Mouse (Mus musculus) hindlimb bud, embryonic 11.5 days (tissue): ENCODE data around the gene Rabl6.
A peak's percentile ranks its signal among the peaks of the same experiment; 100 is the strongest.

Experiments used
- DNase-seq: peaks from one replicate; pipeline ENCODE4 v3.0.0-alpha.2; 2012; ENCODE audit warnings: low read depth, low spot score; ENCODE audit errors: extremely low spot score

The Rabl6 gene

DNA sequence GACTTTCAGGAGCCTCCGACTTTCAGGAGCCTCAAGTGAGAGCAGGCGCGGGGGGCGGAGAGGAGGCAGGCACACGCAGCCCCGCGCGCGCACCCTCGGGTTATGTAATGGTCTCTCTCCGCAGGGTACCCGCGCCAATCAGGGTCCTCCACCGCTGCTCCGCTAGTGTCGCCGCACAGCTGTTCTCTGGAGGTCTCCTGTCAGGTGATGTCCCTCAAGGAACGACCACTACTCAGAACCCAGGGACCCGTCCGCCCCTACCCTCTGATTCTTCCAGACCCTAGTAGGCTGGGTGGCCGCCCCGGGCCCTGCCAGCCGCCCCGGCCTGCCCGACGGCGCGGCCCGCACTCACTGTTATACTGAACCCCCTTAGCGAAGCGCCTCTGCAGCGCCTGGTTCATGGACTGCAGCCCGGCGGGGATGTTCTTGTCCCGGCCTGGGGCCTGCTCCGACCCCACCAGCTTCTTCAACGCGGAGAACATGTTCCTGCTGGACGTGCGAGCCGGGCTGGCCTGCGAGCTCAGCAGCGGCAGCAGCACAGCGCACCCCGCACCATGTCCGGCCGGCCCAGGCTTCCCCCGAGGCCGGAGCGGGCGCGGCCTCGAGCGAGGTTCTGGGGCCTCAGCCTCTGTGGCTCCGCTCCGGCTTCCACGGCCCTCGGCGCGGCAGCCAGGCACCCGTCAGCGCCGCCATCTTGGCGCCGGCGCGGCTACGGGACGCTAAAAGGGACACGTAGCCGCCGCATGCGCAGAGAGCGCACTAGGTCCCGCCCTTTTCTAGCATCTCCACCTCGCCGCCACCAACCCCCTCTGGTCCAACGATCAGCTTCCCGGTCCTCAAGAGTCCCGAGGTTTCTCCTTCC lies at the start of gene Rabl6:
Rabl6 (minus strand) TSS at position 761 of the 862 bp plus-strand sequence.
- DNase-seq: peak; percentile 64

DNA sequence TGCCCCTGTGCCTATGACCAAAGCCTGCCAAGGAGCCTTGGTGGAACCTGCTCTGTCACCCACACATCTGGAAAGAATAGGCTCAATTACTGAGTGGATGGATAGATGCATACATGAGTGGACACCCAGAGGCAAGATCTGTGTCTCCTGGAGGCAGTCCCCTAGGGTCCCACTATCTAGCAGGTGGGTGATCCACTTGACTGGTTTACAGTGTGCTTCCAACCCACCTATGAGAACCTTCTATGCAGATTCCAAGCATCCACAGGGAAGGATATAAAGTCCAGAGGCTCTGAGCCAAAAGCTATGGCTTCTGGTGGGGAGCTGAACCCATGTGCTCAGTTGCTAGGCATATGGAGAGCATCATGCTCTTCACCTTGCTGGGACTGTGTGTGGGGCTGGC lies 49.3 kb upstream of the Rabl6 start, which contains the start of gene Lcn5:
Lcn5 (plus strand) TSS at position 301 of the 400 bp plus-strand sequence.
- no peak for DNase-seq

DNA sequence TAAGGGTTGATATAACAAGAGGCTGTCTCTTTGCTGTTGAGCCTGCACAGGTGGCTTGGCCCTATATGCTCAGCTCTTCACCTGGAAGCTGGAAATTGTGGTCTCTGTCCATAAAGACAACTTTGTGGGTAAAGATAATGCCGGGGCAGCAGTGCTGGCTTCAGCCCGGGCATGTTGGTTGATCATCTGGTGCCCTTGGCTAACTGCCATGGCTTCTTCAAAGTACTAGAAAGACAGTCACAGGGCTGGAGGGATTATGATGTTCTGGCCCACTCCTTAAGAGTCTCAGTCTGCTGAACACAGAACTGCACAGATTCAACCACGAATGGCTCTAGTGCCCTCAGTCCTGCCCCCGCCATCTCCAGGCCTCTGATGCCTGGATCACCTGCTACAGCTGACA lies 48.9 kb upstream of the Rabl6 start:
- no peak for DNase-seq

GRCm38 (mm10) chr2:25656691-25657090 lies 48.4 kb upstream of the Rabl6 start:
- no peak for DNase-seq

DNA sequence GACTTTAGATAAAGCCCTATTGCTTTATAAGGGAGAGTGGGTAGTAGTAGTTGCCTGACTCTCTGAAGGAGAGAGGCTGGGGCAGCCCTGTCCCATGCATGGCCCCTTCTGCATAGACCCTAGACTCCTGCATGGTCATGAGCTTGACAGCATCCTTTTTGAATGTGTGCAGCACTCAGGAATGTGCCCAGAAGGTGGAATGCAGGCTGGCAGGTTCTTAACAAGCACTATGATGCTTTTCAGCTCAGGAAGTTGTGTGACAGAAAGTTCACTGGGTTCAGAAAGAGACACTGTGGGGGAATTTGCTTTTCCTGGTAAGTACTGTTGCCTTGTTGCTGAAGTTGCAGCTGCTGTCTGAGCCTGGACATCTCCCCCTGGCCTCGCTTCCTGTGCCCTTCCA lies 46.2 kb upstream of the Rabl6 start:
- no peak for DNase-seq

GRCm38 (mm10) chr2:25652902-25653301 lies 44.6 kb upstream of the Rabl6 start, which contains the start of gene Lcn8:
Lcn8 (plus strand) TSS chr2:25653120.
- DNase-seq: no peak

- no peak for DNase-seq
These were observed 31.6 kb upstream of the Rabl6 start for GRCm38 (mm10) chr2:25639890-25640289.

DNA sequence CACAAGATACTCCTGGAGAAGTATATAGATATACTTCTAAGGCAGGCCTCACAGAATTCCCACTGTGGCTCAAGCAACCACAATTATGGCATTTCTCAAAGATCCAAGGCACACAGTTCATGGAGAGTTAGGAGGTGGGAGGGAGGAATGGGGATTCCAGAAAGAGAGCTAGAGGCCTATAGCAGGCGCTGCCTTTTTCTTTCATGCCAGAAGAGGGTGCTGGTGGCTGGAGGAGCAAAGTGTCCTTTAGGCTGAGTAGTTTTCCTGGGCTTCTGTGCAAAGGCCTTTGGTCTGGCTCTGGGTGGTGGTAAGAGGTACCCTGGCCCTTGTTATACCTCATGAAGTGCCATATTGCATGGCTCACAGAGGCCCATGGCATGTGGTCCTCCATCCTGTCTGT lies 25.7 kb upstream of the Rabl6 start:
- no peak for DNase-seq

DNA sequence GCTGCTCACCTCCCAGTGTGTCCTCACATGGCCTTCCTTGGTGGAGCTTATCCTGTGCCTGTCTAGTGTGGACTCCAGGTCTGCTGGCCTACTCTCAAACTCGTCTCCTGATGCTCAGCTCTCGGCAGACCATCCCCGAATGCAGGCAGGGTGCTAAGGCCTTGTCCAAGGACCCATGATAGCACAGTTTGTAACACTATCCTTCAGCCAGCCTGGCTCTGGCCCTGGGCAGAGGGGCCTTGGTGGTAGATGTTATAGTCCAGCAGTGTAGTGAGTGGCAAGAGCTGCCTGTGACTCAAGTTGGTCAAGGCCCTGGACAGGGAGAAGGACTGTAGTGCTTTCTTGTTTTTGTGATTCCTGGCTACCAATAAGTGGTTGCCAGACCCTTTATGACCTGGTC lies 25.3 kb upstream of the Rabl6 start:
- DNase-seq: no peak

DNA sequence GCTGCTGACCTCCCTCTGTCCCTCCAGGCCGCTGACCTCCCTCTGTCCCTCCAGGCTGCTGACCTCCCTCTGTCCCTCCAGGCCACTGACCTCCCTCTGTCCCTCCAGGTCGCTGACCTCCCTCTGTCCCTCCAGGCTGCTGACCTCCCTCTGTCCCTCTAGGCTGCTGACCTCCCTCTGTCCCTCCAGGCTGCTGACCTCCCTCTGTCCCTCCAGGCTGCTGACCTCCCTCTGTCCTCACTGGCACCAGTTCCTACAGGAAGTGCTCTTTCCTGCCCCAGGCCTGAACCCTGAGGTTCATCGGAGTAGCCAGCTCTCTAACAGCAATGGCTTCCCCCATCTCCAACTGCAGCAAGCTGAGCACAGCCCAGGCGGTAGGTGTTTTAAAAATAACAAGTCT lies 20.4 kb upstream of the Rabl6 start:
- no peak for DNase-seq

GRCm38 (mm10) chr2:25627811-25628210 lies 19.5 kb upstream of the Rabl6 start, which contains the start of gene Fcna:
Fcna (minus strand) TSS chr2:25628030.
- no peak for DNase-seq

- DNase-seq: no peak
These were observed 17.7 kb upstream of the Rabl6 start for GRCm38 (mm10) chr2:25625986-25626385.

DNA sequence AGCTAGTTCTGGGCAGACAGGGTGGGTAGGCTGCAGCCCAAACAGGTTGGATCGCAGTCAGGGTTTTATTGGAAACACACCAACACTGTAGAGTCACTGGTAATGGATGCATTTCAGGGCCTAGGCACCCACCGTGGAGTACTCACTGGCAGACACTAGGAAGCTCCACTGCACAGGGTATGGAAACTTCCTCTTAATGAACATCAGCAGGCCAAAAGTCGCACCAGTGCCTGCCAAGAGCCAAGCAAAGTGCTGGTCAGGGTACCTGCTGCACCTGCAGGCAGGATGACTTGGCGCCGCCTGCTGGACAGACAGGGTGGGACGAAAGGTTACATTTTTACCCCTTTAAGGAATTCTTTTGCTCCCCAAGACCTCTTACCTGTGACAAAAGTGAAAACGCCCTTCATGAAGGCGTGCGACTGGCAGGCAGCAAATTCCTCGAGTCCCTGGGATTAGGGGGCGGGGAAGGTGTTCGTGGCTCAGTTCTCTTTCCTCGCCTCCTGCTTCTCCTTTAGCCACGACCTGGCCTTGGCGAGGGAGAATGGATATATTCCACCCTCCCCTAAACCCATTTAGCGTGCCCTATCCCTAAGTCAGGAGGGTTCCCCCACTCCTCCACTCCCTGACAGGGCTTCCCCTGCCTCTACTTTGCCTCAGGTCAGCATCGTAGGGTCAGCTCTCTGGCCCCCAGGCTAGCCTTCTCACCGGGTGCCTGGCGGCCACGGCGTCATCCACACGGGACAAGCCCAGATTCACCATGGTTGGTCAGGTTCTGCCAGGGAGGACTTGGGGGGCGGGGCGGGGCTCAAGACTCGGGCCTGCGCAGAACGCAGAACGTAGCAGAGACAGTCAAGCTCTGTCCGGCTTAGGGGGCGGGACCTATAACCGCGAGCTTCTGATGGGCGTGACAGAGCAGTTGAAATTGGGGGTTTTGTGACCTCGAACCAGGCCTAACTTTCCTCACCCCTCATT lies 13.2 kb upstream of the Rabl6 start, which contains the start of gene Tmem141:
Tmem141 (minus strand) TSS at position 777 of the 972 bp plus-strand sequence.
- peak; percentile 22 for DNase-seq

DNA sequence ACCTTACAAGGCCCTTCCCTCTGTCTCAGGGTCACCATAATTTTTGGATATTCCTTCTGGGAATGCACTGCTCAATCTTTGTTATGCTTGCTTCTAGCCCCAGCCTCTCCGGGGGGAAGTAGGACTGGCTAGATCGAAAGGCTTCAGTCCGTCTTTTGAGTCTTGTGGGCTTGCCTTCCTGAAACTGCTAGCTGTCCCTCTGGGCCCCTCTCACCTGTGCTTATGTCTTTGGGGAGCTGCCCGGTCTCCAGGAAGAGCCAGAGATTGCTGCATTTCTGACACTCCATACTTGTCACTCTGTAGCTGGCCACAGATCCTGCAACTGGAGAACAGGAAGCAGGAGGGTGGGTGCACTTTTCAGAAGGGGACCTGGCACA lies 12.5 kb upstream of the Rabl6 start:
- no peak for DNase-seq

- no peak for DNase-seq
These were observed 12.1 kb upstream of the Rabl6 start for GRCm38 (mm10) chr2:25620386-25620785.

GRCm38 (mm10) chr2:25617578-25617977 lies 9.3 kb upstream of the Rabl6 start, which contains the start of gene Ccdc183:
Ccdc183 (minus strand) TSS chr2:25617678.
- no peak for DNase-seq

DNA sequence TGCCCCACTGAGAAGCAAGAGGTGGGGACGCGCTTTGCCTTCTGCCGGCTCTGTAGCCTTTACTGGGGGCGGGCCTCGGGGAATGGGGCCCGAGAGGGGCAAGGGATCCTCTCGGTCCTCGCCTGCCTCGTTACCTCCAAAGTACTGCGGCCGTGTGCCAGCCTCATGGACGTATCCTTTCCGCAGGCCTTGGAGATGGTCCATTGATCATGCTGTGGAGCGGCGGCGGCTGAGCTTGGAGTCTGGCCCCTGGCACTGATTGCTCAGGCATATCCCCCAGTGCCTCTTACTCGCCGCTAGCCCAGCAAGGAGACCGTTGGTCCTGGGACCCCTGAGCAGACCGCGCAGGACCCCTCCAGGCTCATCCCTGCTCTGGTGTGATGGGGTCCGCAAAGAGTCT lies 8.1 kb upstream of the Rabl6 start:
- no peak for DNase-seq

DNA sequence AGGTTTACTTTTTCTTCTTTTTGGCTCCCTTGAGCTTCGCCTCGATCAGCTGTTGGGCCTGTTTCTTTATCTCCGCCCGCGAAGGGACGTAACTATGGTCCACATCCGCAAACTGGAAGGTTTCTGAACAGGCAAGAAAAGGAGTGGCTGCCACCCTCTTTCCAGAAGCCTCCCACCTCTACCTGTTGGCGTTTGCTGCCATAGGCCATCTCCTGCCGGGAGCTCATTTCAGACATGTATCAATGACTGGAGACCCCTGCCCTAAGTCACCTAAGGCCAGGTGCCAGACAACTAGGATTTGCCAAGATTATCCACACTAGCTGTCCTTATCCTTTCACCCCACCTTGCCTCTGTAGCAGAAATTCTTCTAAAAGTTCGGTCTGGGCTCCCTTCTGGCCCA lies 350 bp upstream of the Rabl6 start:
- DNase-seq: no peak

GRCm38 (mm10) chr2:25602526-25602925 lies 5.8 kb downstream of the Rabl6 start:
- no peak for DNase-seq

GRCm38 (mm10) chr2:25600037-25600436 lies 8.3 kb downstream of the Rabl6 start:
- DNase-seq: no peak

DNA sequence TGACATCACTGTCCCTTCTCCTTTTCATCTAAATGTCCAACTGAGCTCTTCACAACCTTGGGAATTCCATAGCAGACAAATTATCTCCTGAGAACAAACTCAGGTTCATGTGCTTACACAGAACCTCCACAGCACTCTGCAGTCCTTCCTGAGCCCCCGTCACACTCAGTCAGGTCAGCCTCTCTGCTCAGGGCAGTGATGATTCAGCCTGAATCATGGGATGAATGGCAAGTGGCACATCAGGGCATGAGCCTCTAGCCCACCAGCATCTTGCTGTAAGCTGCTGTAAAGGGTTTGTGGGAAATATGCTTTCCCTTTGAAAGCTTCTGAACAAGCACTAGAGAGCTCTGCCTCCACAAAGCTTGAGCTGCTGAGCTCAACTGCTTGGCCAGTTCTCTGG lies 9.6 kb downstream of the Rabl6 start:
- DNase-seq: no peak
